Mouse (Mus musculus) heart, adult 18-20 months (tissue): ENCODE measurements around the gene Slco1a5. TPM values are rescaled to one million over a fixed set of nuclear protein-coding genes. Genes with fewer than 3 reads are reported as not detected.
"Not testable (repeated sequence)": the region's sequence is repeated elsewhere in the genome, so short reads cannot be mapped to it uniquely, and the experiment has no call there.

Experiments
- DNase-seq, 2 experiments: peaks; one replicate each; pipeline ENCODE4 v3.0.0; 2021 to 2022; ENCODE audit warnings: mixed read lengths in 1 of 2
- total RNA-seq, 2 experiments: library from RNA; stranded (reverse); gene quantifications; 2 replicates each; pipeline ENCODE4 v1.2.3; 2021

The Slco1a5 gene
- total RNA-seq, 2 experiments from 2014 or later, result not detected

DNA sequence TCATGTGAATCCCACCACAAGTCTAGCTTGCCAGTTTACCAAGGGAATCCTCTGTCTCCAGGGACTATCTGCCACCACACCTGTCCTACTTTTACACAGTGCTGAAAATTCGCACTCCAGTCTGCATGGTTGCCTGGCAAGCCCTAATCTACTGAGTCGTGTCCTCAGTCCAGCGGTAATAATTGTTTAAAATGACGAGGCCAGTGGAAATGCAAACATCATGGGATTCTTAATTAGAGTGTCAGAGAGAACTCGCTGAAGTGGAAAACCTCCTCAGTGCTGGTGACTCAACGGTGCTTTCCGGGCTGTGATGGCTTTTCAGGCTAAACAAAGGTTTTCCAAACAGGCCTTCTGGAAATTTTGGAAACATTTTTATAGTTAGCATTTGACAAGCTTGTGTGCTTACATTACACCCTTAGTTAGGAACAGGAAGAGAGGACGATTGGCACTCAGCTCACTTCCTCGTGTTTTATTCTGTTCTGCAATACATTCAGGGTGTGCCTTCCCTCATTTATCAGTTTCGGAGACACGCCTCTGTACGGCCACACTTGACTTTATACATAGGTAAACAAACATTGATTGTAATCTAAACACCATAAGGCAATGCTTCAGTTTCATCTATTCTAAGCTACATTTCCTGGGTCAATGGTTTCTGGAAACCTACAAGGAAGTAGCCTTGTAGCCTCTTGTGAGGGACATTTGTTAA lies 33.2 kb downstream of the Slco1a5 start:
- DNase-seq, result no peak

DNA sequence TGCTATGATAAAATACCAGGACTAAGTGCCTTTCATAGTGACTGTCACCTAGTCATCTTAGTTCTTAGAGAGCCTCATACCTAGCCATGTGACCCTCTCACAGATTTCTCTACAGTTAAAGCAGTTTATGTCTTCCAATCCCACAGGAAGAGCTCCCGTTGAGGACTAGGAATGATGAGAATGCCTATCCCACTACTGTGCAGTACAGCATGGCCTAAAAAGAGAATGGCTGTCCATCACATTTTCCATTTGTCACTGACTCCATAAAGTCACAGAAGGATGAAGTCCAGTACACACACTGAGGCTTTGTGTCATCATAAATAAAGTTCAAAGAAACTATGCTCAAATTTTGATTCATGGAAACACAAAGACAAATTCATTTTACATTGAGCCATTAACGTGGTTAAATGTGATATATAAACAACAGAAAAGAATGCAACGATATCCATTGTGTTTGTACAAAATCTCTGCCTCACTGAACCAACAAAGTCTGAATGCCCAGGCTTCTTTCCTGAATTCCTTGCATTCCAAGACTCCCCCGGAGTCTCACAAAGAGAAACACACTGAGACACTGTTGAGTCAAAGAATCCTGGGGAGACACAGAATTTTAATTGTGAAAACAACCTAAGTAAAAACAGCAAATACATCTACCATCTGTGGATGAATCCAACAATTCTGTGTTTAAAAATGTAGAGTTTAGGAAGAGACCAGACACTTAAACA lies 46.9 kb downstream of the Slco1a5 start:
- DNase-seq, result no peak

DNA sequence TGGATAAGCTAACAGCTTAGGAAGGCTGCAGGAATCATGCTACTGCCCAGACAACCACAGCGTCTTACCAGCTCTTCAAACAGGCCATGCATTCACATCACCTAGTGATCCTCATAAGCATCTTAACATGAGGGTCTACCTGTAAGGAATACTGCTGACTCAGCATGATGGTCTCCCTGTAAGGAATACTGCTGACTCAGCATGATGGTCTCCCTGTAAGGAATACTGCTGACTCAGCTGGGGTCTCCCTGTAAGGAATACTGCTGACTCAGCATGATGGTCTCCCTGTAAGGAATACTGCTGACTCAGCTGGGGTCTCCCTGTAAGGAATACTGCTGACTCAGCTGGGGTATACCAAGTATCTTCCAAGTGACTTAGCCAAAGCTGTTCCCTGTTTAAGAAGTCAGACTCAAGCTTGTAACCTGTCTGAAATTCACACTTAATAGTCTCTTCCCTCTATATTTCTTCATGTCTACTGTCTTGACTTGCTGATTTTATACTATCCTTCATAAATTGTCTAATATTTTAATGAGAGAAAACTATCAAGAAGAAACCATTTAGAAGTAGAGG lies 72.0 kb downstream of the Slco1a5 start:
- DNase-seq, result not testable (repeated sequence)

DNA sequence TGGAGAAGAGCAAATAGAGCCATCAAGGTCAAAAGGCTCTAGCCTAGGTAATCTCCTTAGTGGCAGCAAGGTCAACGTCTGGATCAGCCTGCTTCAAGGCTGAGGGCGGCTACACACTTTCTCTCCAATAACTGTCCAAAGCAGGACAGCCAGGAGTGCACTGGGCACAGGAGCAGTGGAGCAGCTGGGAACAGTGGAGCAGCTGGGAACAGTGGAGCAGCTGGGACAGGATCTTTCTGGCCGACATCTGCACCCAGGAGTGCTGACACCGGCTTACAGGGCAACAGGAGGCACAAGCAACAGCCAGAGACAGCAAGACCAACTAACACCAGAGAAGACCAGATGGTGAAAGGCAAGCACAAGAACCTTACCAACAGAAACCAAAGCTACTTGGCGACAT lies 77.7 kb downstream of the Slco1a5 start:
- no peak for DNase-seq

DNA sequence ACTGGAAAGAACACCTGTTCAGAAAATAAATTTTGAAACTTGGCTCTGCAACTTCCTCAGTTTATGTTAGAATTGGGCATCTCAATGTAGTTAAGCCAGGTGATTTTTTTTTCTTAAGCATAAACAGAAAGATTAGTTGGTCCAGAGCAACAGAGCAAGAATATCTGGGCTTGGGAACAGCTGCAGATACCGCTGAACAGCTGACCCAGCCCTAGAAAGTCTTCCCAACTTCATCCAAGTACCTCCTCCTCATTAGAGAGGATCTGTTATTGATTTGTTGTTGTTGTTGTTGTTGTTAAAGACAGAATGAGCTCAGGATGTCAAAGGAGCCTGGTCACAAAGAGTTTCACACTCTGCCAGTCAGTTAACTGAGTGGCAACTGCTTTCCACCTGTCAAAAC lies 83.3 kb downstream of the Slco1a5 start:
- DNase-seq, result no peak

DNA sequence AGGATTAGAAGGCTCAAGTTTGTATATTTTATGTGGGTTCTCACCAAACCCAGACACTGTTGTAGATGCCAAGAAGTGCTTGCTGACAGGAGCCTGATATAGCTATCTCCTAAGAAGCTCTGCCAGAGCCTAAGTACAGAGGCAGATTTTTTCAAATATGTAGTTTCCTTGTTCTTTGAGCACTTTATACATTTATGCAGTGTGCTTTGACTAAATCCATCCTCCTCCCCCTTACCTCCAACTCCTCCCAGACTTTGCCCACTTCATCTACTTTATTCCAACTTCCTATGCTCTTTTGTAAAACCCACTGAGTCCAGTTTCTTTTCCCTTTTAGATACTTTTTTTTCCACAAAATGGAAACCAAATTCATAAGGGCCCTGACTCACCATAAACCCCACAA lies 102.6 kb downstream of the Slco1a5 start:
- no peak for DNase-seq

DNA sequence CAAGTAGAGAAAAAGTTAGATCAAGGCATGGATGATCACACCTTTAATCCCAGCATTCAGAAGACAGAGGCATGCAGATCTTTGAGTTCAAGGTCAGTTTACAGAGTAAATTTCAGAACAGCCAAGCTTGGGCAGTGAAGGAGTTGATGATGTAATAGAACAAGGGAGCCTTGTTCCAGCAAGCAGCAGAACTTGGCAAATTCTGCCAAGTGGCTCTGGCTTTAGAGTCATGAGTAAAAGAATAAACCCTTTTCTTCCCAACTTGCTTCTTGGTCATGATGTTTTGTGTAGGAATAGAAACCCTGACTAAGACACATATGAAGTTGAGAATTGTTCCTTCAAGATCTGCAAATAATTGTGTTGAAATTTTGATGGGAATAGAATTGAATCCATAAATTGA lies 111.0 kb downstream of the Slco1a5 start:
- no peak for DNase-seq

DNA sequence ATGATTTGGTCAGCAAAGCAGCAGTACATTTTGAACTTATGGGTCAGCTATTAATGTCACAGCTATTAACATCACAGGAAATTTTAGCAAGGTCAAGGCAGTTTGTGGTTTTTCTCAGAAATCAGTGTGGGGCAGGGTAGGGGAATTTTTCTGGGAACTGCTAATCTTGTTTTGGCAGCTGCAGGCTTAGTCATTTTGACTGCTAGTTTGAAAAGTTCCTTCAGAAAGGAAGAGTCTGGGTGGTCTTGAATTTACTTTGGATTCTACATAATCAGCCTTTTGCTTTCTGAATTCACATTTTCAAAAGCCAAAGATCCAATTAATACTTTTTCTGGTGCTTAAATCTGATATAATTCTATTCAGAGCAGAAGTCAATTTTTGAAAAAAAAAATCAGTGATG lies 113.0 kb downstream of the Slco1a5 start:
- DNase-seq, result no peak

DNA sequence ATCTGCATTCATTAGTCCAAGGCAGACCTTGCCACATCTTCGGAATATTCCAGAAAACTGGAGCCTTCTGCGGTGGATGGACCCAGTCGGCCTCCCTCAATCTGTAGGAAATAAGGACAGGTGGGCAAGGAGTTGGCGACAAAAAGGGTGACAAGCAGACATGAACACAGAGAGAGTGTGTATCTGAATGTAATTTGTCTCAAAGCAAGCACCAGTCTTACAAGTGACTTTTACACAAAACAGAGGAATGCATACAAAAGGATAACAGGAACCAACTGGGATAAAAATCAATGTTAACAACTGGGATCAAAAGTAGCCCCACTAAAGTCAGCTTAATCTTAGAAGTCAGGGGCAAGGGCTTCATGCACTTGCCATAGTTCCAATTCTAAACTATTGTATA lies 114.4 kb downstream of the Slco1a5 start, which contains the start of gene Slco1a6:
Slco1a6 (minus strand) TSS at position 101 of the 400 bp plus-strand sequence.
- no peak for DNase-seq

DNA sequence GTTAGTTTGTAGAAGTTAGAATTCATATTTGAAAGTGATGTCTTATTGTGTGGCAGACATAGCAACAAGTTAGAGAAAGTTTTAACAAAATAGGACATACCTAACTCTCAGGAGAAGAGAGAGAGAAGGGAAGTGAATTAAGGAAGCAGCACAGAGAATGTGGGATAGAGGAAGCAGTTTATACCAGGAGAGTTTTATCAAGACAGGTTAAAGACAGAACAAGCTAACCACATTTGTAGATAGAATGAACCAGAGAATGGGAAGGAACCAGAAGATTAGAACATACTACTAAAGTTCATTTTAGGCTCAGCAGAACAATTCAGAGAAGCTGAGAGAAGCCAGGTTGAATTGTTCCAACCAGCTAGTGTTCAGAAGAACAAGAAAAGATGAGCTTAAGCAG lies 122.3 kb downstream of the Slco1a5 start:
- no peak for DNase-seq

DNA sequence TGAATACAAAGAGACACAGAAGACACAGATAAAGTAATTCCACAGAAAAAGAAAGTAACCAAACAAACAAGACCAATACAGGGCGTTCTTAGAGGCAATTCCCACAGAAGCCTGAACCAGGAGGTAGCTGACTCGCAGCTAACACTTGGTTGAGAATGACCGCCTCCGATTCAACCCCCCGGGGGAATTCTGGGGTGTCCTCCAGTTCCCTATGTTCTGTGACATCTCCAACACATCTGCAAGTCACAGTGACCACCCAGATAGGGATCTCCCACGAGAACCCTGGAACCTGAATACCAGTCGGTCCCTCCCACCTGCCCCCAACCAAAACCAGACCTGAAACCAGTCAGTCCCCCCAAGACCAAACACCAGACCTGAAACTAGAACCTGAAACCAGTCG lies 128.5 kb downstream of the Slco1a5 start:
- no peak for DNase-seq

DNA sequence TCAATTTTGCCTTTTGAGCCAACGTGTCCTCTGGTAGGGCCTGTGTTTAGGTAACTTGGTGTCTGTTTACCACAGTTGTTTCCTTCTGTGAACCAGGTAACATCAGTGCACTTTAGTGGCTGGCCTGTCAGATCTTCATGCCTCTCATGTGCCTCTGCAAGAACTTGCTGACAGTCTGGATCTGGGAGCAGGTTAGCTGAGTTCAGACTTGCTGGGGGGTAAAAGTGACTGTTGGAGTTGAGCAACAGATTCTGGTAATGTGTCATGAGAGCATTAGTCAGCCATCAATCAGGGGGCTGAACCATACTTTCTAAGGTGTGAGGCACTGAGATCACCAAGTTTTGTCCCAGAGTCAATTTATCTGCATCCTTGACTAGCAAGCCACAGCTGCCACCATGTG lies 130.8 kb downstream of the Slco1a5 start:
- no peak for DNase-seq

DNA sequence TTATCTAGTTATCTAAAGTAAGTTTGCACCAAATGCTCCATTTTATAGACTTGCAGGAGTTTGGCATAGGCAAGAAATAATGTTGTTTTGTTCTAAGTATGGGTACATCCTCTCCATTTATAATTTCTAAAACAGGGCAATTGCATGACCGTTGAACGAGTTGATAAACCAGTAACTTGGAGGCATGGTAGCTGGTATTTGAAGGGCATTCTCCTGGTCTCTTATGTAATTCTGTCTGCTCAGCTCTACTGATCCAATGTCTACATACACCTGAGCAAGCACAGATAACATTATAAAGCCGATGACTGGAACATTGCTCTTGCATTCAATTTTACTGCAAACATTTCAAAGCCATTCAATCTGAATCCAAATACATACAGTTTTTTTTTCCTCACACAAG lies 135.4 kb downstream of the Slco1a5 start:
- DNase-seq, result no peak

DNA sequence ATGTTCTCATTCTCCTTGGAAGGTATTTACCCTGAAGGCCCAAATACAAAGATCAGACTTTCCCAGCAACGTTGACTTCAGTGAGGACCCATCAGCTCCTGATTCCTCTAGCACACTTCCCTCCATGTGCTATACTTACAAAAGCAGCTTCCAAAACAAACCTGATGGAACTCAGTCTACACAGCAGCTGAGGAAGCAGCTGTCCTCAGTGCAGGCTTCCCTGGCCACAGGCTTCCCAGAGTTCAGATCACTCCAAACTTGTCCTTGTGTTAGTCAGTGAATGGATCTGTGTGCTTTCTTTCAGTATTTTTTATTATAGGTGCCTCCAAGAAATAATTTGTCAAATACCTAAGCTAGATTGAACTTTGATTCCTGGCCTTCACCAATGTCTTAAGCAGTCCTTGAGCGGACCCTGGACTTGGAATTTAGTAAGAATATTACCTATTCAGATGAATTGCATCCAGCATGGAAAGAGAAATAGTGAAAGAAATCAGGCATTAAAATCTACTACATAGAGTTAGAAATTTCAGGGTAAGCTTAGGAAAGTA lies 136.8 kb downstream of the Slco1a5 start:
- DNase-seq, result no peak

Other genes starting within 250 kb of the Slco1a5 start
- not detected for gene Slco1a6, start 114.5 kb downstream of the Slco1a5 start, total RNA-seq
- not detected for gene Iapp, start 24.6 kb downstream of the Slco1a5 start, total RNA-seq
- 10 to 100 TPM; 11.4 to 12.3 TPM for gene Pyroxd1, start 22.7 kb upstream of the Slco1a5 start, total RNA-seq
- 10 to 100 TPM in 1 of 2 experiments, 1 to 10 TPM in 1; 7.1 to 13.0 TPM for gene Recql, start 64.1 kb upstream of the Slco1a5 start, total RNA-seq
- gene Golt1b, start 64.2 kb upstream of the Slco1a5 start, total RNA-seq, result 10 to 100 TPM; 15.2 to 15.6 TPM
- not detected for gene Spx, start 90.5 kb upstream of the Slco1a5 start, total RNA-seq
- 1 to 10 TPM in 1 of 2 experiments, not detected in 1; 1.5 TPM for gene Gys2, start 150.1 kb upstream of the Slco1a5 start, total RNA-seq
- 1,000 to 10,000 TPM; 3,158 to 3,186 TPM for gene Ldhb, start 185.0 kb upstream of the Slco1a5 start, total RNA-seq
- gene Kcnj8, start 248.6 kb upstream of the Slco1a5 start, total RNA-seq, result 10 to 100 TPM; 15.8 to 19.6 TPM